Mouse (Mus musculus) forebrain, embryonic 15.5 days (tissue): Measurements from ENCODE around the gene Acss1. TPM values are rescaled to one million over a fixed set of nuclear protein-coding genes. Genes with fewer than 3 reads are reported as not detected.

Experiments used
- ATAC-seq: fragments of 200-750 bp; cut with Nextera tagmentation; replicated peaks from 2 replicates; pipeline ENCODE4 v1.8.0; 2017; ENCODE audit warnings: mild to moderate bottlenecking, moderate TSS enrichment, moderate library complexity
- H3K27ac ChIP-seq: fragments of 300-500 bp; sonication (generic); replicated peaks from 2 replicates; pipeline ENCODE4 v1.5.1; 2015; ENCODE audit warnings: mild to moderate bottlenecking, inconsistent platforms
- H3K27me3 ChIP-seq: fragments of 300-500 bp; sonication (generic); 2 replicates; pipeline ENCODE4 v1.6.1; 2015; ENCODE audit warnings: inconsistent platforms
- H3K36me3 ChIP-seq: fragments of 300-500 bp; sonication (generic); 2 replicates; pipeline ENCODE4 v1.6.1; 2015; ENCODE audit warnings: mild to moderate bottlenecking, inconsistent platforms
- H3K4me1 ChIP-seq: fragments of 300-500 bp; sonication (generic); 2 replicates; pipeline ENCODE4 v1.6.1; 2015; ENCODE audit warnings: inconsistent platforms
- H3K4me2 ChIP-seq: fragments of 300-500 bp; sonication (generic); replicated peaks from 2 replicates; pipeline ENCODE4 v1.6.1; 2015; ENCODE audit warnings: mild to moderate bottlenecking, inconsistent platforms
- H3K4me3 ChIP-seq: fragments of 300-500 bp; sonication (generic); 2 replicates; pipeline ENCODE4 v1.5.1; 2015; ENCODE audit warnings: mild to moderate bottlenecking, inconsistent platforms
- H3K9ac ChIP-seq: fragments of 300-500 bp; sonication (generic); replicated peaks from 2 replicates; pipeline ENCODE4 v1.6.1; 2015; ENCODE audit warnings: mild to moderate bottlenecking, inconsistent platforms
- H3K9me3 ChIP-seq: fragments of 300-500 bp; sonication (generic); 2 replicates; pipeline ENCODE4 v1.6.1; 2016; ENCODE audit warnings: inconsistent platforms
- WGBS: fragments of 180-500 bp; shearing (Covaris S2); methylation state at CpG from one replicate; pipeline ENCODE4 v1.1.7; 2015; ENCODE audit warnings: mixed read lengths; 5-methylcytosine and 5-hydroxymethylcytosine counted together
- polyA plus RNA-seq: library from polyadenylated mRNA; unstranded; fragments of >200 nt; fragmentation: Nextera tagmentation; extraction: Ambion mirVana; gene quantifications from 2 replicates; pipeline ENCODE4 v1.2.1, GENCODE M21; 2015

Gene Acss1
- polyA plus RNA-seq, 1 experiment from 2014 or later = 26.3 TPM

- Histone ChIP-seq H3K4me3 (no peak overlapping the region), H3K4me2 (no peak overlapping the region), H3K4me1 (peaks cover 5% of the 10 kb centered on the region; the same call in 1 of the 2 replicates), H3K27ac (no peak overlapping the region), H3K9ac (no peak overlapping the region), H3K9me3 (no peaks in the 10 kb centered on the region), H3K36me3 (no peaks in the 10 kb centered on the region), H3K27me3 (peaks cover 5% of the 10 kb centered on the region; the same call in 1 of the 2 replicates)
- 23% methylated on average over 1 of the region's 1 CpGs for WGBS
- no peak for ATAC-seq
Observed at GRCm38 (mm10) chr2:150675525-150675924, 7.2 kb upstream of the Acss1 start.

GRCm38 (mm10) chr2:150674900-150675299, 6.6 kb upstream of the Acss1 start:
- no peak overlapping the region for H3K4me2 ChIP-seq
- H3K9ac ChIP-seq = no peak overlapping the region
- peaks cover 5% of the 10 kb centered on the region; the same call in 1 of the 2 replicates for H3K4me1 ChIP-seq
- ATAC-seq = peak; percentile 65
- H3K27ac ChIP-seq = no peak overlapping the region
- no peaks in the 10 kb centered on the region for H3K36me3 ChIP-seq
- 2% methylated on average over 2 of the region's 2 CpGs for WGBS
- no peak overlapping the region for H3K4me3 ChIP-seq
- peaks cover 5% of the 10 kb centered on the region; the same call in 1 of the 2 replicates for H3K27me3 ChIP-seq
- no peaks in the 10 kb centered on the region for H3K9me3 ChIP-seq

- 85% methylated on average over 11 of the region's 11 CpGs for WGBS
- Histone ChIP-seq H3K36me3 (no peaks in the 10 kb centered on the region), H3K4me3 (no peak overlapping the region), H3K27ac (no peak overlapping the region), H3K27me3 (peaks cover 5% of the 10 kb centered on the region; the same call in 1 of the 2 replicates), H3K9me3 (no peaks in the 10 kb centered on the region), H3K9ac (no peak overlapping the region), H3K4me2 (no peak overlapping the region), H3K4me1 (peaks cover 5% of the 10 kb centered on the region; the same call in 1 of the 2 replicates)
- no peak; the same call in 1 of the 2 replicates for ATAC-seq
Observed at GRCm38 (mm10) chr2:150673929-150674328, 5.6 kb upstream of the Acss1 start.

GRCm38 (mm10) chr2:150671609-150672290, 3.5 kb upstream of the Acss1 start:
- WGBS = 83% methylated on average over 8 of the region's 8 CpGs
- H3K9ac ChIP-seq = no peak overlapping the region
- H3K36me3 ChIP-seq = no peaks in the 10 kb centered on the region
- no peak overlapping the region for H3K4me3 ChIP-seq
- no peak overlapping the region for H3K27ac ChIP-seq
- no peaks in the 10 kb centered on the region for H3K9me3 ChIP-seq
- H3K27me3 ChIP-seq = peaks cover 5% of the 10 kb centered on the region; the same call in 1 of the 2 replicates
- no peak overlapping the region for H3K4me2 ChIP-seq
- ATAC-seq = no peak
- H3K4me1 ChIP-seq = peaks cover 13% of the 10 kb centered on the region

- no peaks in the 10 kb centered on the region for H3K9me3 ChIP-seq
- peaks cover 15% of the 10 kb centered on the region for H3K4me1 ChIP-seq
- H3K4me3 ChIP-seq = no peak overlapping the region
- H3K27ac ChIP-seq = no peak overlapping the region
- 81% methylated on average over 1 of the region's 1 CpGs for WGBS
- ATAC-seq = no peak
- H3K36me3 ChIP-seq = no peaks in the 10 kb centered on the region
- H3K9ac ChIP-seq = no peak overlapping the region
- H3K27me3 ChIP-seq = no peaks in the 10 kb centered on the region
- H3K4me2 ChIP-seq = no peak overlapping the region
Observed at GRCm38 (mm10) chr2:150670926-150671325, 2.6 kb upstream of the Acss1 start.

- no peak overlapping the region for H3K9ac ChIP-seq
- no peak for ATAC-seq
- 73% methylated on average over 2 of the region's 2 CpGs for WGBS
Observed at GRCm38 (mm10) chr2:150669454-150670045, 1.2 kb upstream of the Acss1 start.

GRCm38 (mm10) chr2:150668956-150669355, 656 bp upstream of the Acss1 start:
- no peak overlapping the region for H3K9ac ChIP-seq
- no peaks in the 10 kb centered on the region for H3K36me3 ChIP-seq
- no peaks in the 10 kb centered on the region for H3K9me3 ChIP-seq
- no peaks in the 10 kb centered on the region for H3K27me3 ChIP-seq
- WGBS = 82% methylated on average over 5 of the region's 5 CpGs
- no peak overlapping the region for H3K4me2 ChIP-seq
- H3K27ac ChIP-seq = no peak overlapping the region
- no peak overlapping the region for H3K4me3 ChIP-seq
- peaks cover 30% of the 10 kb centered on the region for H3K4me1 ChIP-seq
- ATAC-seq = no peak

More at GRCm38 (mm10) chr2:150669454-150670045, 1.2 kb upstream of the Acss1 start:
- Histone ChIP-seq H3K27ac (no peak overlapping the region), H3K4me2 (no peak overlapping the region), H3K9me3 (no peaks in the 10 kb centered on the region), H3K4me1 (peaks cover 25% of the 10 kb centered on the region), H3K36me3 (no peaks in the 10 kb centered on the region), H3K4me3 (no peak overlapping the region), H3K27me3 (no peaks in the 10 kb centered on the region)

- H3K36me3 ChIP-seq = no peaks in the 10 kb centered on the region
- H3K27ac ChIP-seq = peak overlapping the region; percentile 35
- no peaks in the 10 kb centered on the region for H3K9me3 ChIP-seq
- H3K4me1 ChIP-seq = peaks cover 47% of the 10 kb centered on the region
- H3K4me2 ChIP-seq = peak overlapping the region; percentile 85
- peak overlapping the region; percentile 78 for H3K4me3 ChIP-seq
- ATAC-seq = peak; percentile 33
- WGBS = 5% methylated on average over 17 of the region's 17 CpGs
- H3K27me3 ChIP-seq = no peaks in the 10 kb centered on the region
- H3K9ac ChIP-seq = peak overlapping the region; percentile 75
Observed at GRCm38 (mm10) chr2:150667065-150667819, 1.1 kb downstream of the Acss1 start.

GRCm38 (mm10) chr2:150666723-150667064, 1.6 kb downstream of the Acss1 start:
- peaks cover 52% of the 10 kb centered on the region for H3K4me1 ChIP-seq
- H3K9me3 ChIP-seq = no peaks in the 10 kb centered on the region
- WGBS = 40% methylated on average over 7 of the region's 7 CpGs
- peak overlapping the region; percentile 35 for H3K27ac ChIP-seq
- H3K27me3 ChIP-seq = no peaks in the 10 kb centered on the region
- no peaks in the 10 kb centered on the region for H3K36me3 ChIP-seq
- H3K4me3 ChIP-seq = peak overlapping the region; percentile 78
- H3K4me2 ChIP-seq = peak overlapping the region; percentile 85
- ATAC-seq = no peak; the same call in 1 of the 2 replicates
- peak overlapping the region; percentile 75 for H3K9ac ChIP-seq

- no peak overlapping the region for H3K4me3 ChIP-seq
- no peak overlapping the region; the same call in 1 of the 2 replicates for H3K4me2 ChIP-seq
- ATAC-seq = no peak
- H3K9me3 ChIP-seq = no peaks in the 10 kb centered on the region
- H3K4me1 ChIP-seq = peaks cover 61% of the 10 kb centered on the region
- H3K9ac ChIP-seq = no peak overlapping the region
- 48% methylated on average over 10 of the region's 10 CpGs for WGBS
- H3K36me3 ChIP-seq = no peaks in the 10 kb centered on the region
- no peaks in the 10 kb centered on the region for H3K27me3 ChIP-seq
- H3K27ac ChIP-seq = peak overlapping the region; percentile 46
Observed at GRCm38 (mm10) chr2:150665534-150666451, 2.5 kb downstream of the Acss1 start.

- 38% methylated on average over 2 of the region's 2 CpGs for WGBS
- H3K36me3 ChIP-seq = no peaks in the 10 kb centered on the region
- H3K4me3 ChIP-seq = no peak overlapping the region
- ATAC-seq = no peak
- peak overlapping the region; percentile 46 for H3K27ac ChIP-seq
- H3K4me2 ChIP-seq = no peak overlapping the region
- H3K9me3 ChIP-seq = no peaks in the 10 kb centered on the region
- no peaks in the 10 kb centered on the region for H3K27me3 ChIP-seq
- H3K9ac ChIP-seq = no peak overlapping the region
- peaks cover 69% of the 10 kb centered on the region for H3K4me1 ChIP-seq
Observed at GRCm38 (mm10) chr2:150665006-150665405, 3.3 kb downstream of the Acss1 start.
